Mouse (Mus musculus) CD4-positive, CD25-positive, alpha-beta regulatory T cell, adult 2 months (primary cell): ENCODE results near the gene Snrpe.

Experiments
- DNase-seq: peaks from one replicate; pipeline ENCODE4 v3.0.0-alpha.2; 2012; ENCODE audit warnings: low read depth, low spot score

Snrpe gene

DNA sequence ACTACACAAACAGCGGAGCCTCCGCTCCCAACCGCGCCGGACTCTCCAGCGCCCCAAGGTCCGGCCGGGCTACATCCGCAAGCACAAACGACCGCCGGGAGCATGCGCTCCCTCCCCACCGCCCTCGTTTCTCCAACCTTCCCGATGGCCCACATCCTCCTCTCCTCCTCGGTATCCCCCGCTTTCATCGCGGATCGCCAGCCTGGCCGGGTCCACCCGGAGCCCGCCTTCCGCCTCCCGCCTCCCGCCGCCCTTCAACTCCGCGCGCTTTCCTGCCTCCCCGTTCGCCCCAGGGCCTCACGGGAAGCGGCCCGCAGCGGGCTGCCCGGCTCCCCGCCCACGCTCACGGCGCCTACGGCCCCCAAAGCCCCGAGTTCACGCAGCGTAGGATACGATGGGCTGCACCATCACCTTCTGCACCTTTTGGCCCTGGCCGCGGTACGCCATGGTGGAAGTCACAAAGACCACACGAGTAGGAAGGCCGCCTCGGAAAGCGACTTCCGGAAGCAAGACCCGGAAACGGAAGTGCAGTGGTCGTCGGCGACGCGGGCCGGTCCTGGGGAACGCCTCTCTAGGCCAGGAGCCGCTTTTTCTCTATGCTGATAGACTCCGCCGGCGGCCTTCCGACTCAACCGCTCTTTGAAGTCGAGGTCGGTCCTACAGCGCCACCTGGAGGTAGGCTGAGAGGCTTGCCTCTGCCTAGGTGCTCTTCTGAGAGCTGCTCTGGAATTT, at the start of gene Snrpe:
Gene Snrpe (minus strand): TSS at position 521 of the 732 bp plus-strand sequence.
- DNase-seq, result peak; percentile 99

DNA sequence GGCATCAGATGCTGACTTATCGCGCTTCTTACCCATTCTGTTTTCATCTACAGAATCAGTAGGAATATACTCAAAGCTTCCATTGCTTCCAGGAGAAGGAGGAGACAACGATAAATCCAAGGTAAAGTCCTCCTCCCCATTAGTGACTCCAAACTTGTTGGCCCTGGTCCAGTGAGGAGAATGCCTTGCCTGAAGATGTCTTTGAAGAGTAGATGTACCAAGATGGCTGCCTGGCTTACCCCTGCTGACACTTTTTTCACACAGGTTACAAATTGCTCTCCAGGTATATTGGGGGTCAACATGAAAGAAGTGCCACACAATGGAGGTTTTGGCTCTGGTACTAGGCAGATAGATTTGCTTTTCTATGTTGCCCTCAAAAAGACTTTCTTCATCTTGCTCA, 48.8 kb upstream of the Snrpe start:
- no peak for DNase-seq

DNA sequence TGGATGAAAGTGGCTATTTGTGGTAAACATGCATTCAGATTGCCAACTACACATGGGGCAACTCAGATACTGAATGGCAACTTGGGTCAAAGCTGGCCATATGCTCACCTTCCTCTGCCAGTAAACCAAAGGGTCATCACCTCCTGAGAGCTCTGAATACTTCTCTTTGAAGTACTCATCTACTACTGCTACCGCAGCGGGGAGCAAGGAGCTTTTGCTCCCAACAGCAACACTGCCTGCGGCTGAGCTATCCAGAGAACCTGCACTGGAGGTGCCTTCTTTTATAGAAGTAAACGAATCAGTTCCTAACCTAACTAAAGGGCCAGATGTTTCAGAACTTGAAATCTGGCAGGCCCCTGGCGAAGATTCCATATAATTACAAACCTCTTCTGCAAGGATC, 46.7 kb upstream of the Snrpe start:
- no peak for DNase-seq

DNA sequence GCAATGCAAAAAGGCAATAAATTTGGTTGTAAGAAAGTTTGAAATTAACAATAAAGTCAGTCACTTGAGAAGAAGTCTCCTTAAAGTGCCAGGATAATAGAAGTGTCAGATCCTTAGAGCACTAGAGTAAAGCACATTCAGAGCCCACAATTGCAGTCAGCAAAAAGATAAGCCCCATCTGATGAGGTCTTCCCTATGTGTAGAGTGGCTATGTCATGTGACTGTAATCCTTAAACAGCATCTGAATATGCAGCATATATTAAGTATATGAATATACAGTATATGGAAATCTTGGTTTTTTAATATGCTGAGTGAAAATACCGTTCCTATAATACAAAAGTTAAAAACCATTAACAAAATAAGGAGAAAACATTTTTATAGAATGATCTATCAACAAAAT, 42.9 kb upstream of the Snrpe start:
- DNase-seq, result no peak

DNA sequence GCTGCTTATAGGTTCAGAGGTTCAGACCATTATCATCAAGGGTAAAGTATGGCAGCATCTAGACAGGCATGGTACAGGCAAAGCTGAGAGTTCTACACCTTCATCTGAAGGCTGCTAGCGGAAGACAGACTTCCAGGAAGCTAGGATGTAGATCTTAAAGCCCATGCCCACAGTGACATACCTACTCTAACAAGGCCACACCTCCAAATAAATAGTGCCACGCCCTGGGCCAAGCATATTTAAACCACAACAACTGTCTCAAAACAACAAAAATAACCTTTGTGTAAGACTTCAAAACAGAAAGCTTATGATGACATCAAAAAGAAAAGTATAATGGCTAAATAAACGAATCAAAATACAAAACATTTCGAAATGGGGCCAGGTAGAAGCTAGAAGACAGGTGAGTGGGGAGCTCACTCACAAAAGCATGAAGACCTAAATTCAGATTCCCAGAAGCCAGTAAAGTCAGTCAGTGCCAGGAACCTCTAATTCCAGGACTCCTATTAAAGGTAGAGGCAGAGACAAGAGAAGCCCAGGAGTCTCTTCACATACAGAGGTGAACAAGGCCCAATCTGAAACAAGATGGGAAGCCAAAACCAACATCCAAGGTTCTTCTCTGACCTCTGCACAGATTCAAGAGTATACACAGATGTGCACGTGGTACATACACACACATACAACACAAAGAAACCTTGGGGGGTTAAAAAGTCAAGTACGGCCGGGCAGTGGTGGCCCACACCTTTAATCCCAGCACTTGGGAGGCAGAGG, 40.4 kb upstream of the Snrpe start:
- peak; percentile 33 for DNase-seq

DNA sequence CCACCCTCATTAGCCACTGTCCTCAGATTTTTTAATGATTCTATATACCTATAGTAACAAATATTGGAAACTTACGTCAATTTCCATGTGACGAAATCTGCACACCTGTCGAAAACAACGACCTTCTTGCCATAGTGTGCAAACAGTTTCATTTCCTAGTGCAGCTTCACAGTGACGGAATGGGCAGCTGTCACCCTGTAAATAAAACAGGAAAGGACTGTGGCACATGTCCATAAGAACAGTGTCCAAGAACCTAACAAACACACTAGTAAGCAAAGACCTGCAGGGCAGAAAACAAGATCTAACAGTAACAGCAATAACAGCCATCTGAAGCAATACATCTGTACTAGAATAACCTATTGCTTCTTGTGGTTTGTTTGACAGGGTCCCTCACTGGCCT, 35.6 kb upstream of the Snrpe start:
- DNase-seq, result no peak

DNA sequence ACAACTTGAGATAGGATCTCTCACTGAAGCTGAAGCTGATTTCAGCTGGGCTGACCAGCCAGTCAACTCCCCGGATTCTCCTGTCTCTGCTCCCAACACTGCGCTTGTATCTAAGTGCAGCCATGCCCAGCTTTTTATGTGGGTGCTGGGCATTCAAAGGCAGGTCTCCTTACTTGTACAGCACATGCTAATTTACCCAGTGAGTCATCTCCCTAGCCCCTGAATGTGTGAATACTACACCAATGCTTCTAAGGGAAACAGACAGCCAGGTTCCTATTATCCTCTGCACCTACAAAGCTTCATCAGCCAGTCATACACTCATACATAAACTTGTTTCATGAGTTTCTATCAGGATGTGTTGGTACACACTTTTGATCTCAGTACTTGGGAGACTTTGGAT, 31.1 kb upstream of the Snrpe start:
- no peak for DNase-seq

DNA sequence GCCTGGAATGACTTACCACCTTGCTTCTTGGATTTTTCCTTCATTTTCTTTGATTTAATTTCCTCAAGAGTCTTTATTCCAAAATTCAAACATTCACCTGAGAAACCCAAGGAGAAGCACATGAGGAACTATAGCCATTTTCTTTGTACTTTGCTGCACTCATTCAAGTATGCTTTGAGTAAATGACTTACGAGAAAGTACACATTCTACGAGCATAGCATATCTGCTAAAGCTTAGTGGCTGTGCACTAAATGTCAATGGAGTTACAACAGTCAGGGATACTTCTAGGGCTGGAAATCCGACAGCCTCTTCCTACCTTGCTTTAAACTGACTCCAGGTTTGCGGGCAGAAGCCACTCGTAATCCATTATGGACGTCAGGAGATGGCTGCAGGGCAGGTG, 28.4 kb upstream of the Snrpe start:
- no peak for DNase-seq

DNA sequence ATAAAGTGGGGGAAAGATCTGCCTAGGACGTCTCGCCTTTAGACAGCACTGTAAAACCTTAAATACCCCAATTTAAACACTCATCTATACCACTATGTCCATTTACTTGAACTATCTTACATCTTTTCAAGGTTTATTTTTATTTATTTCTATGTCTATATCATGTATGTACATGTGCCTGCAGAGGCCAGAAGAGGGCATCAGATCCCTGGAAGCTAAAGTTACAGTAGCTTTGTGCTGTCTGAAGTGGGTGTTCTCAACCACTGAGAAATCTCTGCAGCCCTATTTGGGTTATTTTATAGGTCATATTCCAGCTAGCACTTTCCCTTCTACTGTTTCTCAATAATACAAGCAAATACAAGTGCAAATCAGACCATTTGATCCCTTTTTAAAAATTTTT, 22.1 kb upstream of the Snrpe start:
- peak; percentile 33 for DNase-seq

DNA sequence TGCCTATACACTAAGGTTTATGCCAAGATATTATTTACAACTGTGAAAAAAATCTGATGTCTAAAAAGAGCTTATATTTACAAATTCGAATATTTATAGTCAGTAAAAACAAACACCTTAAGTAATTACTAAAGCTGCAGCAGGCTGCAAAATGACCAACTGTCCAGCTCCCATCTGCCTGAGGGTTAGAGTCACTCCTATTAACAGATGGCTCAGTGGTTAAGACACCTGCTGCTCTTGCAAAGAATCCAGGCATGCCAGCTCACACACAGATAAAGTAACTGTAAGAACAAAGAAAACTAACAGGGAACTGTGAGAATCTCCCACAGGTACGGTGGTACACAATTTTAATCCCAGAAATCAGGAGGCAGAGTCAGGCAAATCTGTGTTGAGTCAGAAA, 15.0 kb upstream of the Snrpe start:
- no peak for DNase-seq

DNA sequence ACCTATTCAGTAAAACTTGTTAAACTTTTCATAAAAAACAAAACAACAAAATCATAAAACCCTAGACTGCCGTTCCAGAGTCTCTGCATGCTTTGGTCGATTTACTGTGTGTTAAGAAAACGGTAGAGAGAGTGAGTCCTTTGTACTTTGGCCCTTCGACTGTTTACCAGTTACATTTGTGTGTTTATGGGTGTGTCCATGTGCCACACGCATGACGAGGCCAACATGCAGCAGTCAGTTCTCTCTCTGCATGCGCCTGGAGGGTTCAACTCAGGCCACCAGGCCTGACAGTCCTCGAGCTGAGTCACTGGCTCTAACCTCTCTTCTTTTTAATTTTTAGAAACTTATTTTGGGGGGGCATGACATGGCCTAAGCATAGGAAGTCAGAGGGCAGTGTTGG, 8.2 kb upstream of the Snrpe start:
- no peak for DNase-seq

DNA sequence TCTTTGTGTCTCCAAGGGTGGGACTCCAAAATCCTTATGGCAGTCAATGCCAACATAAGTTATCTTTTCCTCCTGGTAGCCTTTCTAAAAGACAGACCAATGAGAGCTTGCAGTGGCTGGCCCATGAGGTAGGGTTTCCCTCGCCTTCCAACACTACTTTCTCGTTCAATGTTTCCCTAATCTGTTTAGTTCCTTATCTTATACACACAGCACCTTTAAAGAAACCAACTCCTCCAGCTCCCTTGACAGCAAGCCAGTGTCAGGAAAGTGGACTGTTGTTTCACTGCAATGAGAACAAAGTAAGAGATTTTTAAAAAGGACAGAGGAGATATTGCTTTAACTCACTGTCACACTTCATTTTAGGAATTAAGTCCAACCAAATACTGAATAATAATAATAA, 7.8 kb upstream of the Snrpe start:
- DNase-seq, result no peak

DNA sequence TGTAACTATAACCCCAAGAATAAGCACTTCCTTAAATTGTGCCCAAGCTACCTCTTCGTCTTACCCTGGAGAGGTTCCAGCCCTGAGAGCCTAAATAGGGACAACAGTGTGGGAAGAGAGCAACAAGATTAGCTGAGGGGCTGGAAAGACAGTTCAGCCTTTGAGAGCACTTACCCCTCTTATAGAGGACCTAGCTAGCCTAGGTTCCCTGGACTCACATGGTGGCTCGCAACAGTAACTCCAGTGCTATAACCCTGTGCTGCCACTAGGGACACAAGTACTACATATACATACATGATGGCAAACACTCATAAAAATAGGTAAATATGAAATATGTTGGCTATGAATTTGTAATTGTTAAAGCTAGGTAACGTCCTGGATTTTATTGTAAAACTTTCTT, 3.7 kb upstream of the Snrpe start:
- DNase-seq, result peak; percentile 47

DNA sequence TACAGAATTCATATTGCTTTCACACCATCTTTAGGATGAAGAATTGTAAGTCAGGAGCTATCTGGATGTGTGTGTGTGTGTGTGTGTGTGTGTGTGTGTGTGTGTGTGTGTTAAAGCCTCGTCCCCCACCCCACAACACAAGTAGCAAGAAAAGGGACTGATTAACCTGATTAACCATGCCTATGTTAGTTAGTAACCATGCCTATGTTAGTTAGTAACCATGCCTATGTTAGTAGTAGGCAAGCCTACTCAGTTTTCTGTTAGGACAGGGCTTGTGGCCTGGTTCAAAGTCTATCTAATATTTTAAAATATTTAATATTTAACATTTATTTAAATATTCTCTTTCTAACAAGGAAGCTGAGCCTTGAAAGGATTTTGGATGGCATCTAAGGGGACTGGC, 1.3 kb upstream of the Snrpe start:
- DNase-seq, result no peak

DNA sequence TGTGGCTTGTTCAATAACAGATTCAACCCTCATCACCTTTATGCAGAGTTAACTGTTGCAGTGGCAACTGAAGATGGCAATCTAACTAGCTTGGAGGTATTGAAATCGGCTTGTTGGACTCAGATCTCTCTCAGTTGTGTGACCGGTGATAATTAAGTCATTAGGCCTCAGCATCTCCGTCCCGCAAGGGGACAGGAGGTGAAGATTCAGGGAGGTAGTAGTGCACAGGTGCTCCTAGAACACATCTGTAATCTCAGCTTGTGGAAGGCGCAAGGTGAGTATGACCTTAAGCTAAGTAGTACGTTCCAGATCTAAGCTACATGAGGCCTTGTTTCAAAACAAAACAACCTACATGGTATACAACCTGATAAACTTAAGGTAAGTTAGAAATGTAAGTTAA, 510 bp upstream of the Snrpe start:
- no peak for DNase-seq

DNA sequence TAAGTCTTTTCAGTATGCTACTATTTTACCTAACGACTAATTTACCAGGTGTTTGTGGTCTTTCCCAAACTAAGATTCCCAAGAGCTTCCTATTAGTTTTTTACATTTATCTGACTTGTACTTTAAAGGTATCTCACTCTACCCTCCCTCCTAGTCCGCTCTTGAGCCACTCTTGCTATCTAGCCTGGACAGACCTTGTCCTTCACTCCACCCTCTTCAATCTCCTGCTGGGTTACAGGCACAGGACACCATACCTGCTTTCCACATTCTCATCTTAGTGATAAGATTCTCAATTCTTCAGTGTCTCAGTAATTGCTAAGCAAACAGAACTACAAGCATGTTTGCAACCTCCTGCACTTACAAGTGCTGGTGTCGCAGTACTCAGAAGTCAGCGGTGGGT, 6.9 kb downstream of the Snrpe start:
- no peak for DNase-seq

DNA sequence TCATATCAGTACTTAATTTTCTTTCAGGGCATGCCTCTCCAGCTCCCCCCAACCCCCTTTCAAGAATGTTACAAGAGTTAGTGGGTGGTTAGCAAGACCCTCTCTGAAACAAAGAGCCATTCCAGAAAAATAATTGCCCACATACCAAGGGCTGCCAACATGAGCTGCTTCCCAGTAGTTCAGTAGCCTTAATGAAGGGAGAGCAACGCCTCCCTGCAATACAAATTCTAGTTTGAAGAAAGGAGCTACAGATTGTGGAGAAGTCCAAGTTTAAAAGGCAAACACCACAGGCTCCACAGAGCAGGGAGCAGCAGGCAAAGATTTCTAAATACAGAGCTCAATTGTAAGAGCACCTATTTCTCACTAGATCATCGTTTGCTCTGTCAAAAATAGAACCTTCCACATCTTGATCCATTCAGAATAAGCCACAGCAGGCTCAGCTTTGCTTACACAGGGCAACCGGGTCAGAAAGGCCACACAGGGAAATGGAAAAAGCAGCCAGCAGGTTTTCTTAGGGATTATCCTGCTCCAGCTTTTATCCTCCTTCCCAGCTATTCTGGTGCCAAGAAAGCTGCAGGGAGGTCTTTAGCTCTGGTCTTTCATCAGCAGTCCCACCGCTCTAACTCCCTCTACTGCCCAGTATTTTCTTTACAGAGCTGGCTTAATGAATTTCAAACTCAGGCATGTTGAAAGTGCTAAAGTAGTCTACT, 13.6 kb downstream of the Snrpe start:
- DNase-seq, result no peak

DNA sequence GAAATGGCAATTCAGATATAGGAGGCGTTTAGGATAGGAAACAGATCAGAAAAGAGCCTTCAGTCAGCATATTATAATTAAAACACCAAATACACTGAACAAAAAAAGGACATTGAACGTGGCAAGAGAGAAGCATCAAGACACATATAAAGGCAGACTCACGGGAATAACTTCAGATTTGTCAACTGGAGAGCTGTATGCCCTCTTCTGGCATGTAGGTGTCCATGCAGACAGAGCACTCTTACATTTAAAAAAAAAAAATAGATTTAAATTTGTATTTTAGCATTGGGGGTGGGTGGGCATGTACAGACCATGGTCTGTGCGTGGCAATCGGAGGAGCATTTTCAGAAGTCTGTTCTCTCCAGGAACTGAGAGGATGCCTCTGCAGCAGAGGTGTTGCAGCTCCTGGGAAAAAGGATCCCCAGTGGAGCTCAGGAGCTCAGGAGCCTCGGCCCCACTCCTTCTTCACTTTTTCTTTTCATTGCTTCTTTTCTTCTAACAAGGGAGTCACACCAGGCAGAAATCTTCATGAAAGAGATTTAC, 24.0 kb downstream of the Snrpe start:
- DNase-seq, result no peak

DNA sequence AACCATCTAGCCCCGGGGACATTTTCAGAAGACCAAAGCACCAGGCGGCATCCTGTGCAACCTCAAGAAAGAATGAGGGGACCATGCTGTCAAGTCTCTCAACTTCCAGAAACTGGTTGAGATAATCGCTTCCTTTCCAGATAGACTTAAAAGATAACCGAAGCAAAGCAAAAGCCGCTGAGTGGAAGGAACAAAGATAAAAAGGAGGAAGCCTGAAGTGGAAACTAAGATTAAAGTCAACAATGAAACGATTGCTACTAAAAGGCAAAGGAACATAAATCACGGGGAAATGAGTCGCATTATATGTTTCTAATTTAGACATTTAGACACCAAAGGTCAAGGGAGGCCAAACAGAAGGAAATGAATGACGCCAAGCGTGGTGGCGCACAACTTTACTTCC, 38.8 kb downstream of the Snrpe start:
- no peak for DNase-seq
